Mouse (Mus musculus) left cerebral cortex, postnatal 10 days (tissue): ENCODE measurements around the gene Sec61g. TPM values are rescaled to one million over a fixed set of nuclear protein-coding genes. Genes with fewer than 3 reads are reported as not detected.
"Not testable (repeated sequence)": the region's sequence is repeated elsewhere in the genome, so short reads cannot be mapped to it uniquely, and the experiment has no call there.

Source experiments
- DNase-seq, 2 experiments: peaks; one replicate each; pipeline ENCODE4 v3.0.0; 2021 to 2022; ENCODE audit warnings: low spot score in 2 of 2, mixed read lengths in 1 of 2; ENCODE audit errors: extremely low spot score in 1 of 2
- intact Hi-C: fragments of 180-260 bp; cut with DNase I; formaldehyde crosslinking; loops from one replicate; pipeline ENCODE4 v1.15.1; 2025
- total RNA-seq, 2 experiments: library from RNA; stranded (reverse); gene quantifications; 2 replicates each; pipeline ENCODE4 v1.2.3; 2021

The Sec61g gene
- total RNA-seq, result 10 to 100 TPM in 1 of 2 experiments, 1 to 10 TPM in 1; 9.0 to 10.6 TPM

DNA sequence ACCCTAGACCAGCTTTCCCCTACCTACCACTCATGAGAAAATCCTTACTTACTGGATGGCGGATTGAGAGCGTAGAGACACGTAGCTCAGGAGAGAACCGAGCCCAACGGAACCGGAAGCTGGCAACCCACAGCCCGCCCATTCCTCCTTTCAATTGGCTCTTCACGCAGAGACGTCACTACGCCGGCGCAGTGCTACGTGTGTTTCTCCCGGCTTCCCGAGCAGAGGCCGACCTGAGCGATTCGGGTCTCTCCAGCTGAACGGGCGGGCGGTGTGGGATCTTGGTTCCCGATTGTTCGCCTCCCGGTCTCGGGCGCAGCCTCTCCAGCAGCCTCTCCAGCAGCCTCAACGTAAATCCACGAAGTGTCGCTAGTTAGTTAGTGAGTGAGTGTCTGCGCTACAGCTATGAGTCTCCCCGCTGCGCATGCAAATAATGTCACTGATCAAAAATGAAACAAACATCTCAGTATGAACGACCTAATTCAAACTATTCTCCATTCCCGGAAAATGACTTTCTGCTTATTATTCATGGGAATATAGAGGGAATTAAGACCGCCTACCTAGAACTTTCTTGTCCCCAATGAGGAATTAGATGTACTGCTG lies at the start of gene Sec61g:
Gene Sec61g (minus strand): TSS at position 433 of the 603 bp plus-strand sequence.
- DNase-seq, result peak; percentile 95
- intact Hi-C loops, result loop anchor here (10.0 kb wide), 1 partner anchor 243 kb away; no protein-coding TSS in a partner anchor

DNA sequence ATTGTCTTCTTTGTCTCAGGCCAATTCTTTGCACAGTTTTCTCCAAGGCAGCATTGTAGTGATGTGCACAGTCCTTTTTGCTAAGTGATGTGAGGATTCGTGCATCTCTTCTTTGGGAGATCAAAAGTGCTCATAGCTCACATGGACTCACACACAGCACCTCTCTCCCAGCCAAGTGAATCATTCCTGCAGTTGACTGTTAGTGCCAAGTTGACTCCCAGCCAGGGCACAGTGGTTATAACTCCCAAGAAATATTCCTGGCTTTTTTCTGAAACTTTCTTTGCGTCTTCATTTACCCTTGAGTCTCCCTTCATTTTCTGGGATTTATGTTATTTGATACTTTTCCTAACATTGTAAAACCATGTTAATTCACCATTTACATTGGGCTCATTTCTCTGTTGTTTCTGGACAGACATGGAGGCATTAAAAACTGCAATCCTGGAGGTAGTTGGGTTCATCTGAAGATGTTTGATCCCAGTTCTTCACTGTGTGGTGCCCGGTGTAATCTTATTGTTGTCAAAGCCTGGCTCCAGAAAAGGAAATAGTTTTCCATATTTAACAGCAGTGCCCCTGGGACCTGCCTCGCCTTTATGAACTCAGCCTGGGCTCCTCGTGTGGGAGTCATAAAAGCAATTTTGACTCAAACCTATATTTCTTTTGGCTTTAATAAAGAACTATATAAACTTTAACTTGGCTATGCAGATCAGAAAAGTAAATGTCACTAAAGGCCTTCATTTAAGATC lies 38.3 kb upstream of the Sec61g start:
- DNase-seq, result no peak
- intact Hi-C loops, result no loop called here

DNA sequence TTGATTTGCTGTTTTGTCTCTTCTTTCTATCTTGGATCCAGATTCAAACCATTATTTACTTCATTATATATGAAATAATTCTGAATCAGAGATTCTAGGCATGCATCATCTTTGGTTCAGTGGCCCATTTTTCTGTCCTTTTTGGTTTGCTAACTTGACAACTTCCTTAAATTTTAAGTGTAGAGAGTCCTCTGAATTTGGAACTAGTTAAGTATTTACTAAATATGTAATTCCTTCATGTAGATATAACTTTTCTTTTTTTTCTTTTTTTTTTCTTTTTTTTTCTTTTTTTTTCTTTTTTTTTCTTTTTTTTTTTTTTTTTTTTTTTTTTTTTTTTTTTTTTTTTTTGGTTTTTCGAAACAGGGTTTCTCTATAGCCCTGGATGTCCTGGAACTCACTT lies 29.1 kb upstream of the Sec61g start:
- no peak for DNase-seq
- intact Hi-C loops, result loop anchor here (5.0 kb wide), 1 partner anchor 395 kb away; no protein-coding TSS in a partner anchor

DNA sequence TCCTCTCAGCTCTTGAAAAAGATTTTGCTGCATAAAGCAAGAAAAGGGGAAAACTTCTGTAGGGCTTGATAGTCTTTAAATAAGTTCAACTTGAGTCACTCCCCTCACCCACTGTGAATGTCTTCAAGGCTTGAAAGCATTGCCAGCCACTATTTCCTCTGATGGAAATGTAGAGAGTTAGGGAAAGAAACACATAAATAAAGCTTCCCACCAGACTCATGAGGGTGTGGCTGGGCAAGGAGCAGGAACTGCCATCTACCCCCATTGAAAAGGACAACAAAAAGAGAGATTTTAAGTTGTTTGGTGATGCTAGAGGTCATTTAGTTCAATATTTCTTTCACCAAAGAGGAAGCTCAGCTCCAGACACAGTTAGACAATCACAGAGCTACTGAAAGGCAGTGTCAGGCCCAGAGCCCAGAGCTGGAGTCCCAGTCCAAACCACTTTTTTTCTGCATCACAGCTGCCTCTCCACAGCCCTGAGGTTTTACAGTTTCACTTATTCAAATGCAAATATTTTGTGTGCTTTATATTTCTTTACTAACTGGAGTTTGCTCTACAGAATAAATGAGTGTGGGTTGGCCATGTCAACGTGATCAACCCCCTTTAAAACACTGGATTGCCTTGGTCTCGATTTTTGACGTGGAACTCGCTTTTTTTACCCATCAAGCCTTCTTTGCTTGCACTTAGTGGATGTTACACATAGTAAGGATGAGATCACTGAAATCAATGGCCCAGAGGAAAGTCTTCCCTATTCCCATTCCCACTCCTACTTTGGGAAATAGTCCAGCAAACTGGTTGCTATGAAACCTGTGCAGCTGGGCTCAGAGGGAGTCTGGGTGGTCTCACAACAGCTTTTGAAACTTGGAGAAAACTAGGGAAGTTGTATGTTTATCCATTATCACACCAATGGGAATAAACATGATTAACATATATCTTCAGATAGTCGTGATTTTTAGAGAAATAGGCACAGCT lies 26.6 kb upstream of the Sec61g start:
- intact Hi-C loops, result loop anchor here (5.0 kb wide), 1 partner anchor 397 kb away; no protein-coding TSS in a partner anchor
- DNase-seq, result no peak

DNA sequence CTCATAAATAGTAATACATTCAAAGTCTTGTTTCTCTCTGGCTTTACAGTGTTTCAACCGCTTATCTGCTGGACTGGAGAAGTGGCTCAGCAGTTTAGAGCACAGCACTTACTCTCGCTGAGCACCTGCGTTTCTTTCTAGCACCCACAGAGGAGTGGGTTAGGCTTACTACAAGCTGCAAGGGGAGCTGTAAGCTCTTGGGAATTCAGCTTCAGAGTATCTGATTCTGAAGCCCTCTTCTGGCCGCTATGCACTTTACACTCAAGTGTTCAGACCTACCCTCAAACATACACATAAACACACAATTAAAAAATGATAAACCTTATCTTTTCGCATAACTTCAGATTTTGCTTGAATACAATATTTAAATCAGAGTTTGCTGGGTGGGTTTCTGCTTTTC lies 24.6 kb upstream of the Sec61g start:
- intact Hi-C loops, result no loop called here
- no peak for DNase-seq

DNA sequence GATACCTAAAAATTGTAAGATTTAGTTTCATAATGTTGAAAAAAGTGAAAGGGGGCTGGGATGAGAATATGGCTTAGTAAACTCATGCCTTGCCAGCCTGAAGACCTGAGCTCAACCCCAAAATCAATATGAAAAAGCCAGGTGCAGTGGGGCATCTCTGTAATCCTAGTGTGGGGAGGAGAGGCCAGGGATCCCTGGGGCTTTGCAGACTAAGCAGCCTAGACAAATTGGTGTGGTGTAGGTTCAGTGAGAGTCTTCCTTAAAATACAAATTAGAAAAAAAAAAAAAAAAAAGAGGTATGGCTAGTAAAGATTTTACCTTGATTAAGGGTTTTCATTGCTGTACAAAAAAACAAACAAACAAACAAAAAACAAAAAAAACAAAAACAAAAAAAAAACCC lies 20.6 kb upstream of the Sec61g start:
- intact Hi-C loops, result loop anchor here (10.0 kb wide), 1 partner anchor 226 kb away; the partner anchor contains the start of gene Egfr
- DNase-seq, result no peak

DNA sequence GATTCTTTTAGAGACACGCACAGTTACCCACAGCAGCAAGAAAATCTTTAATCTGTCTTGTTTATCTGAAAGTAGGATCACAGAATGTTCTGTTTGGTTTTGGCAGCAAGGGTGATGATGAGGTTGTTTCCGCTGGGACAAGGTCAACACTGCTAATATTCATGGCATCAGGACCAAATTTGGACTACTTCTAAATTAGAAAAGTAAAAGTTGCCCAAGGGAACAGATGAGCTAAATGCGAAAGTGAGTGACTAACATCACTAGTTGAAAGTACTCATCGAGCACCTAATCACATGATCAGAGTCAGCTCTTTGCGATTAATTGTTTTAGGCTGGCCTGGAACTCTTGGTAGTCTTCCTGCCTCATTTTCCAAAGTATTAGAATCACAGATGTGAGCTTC lies 20.1 kb upstream of the Sec61g start:
- intact Hi-C loops, result loop anchor here (10.0 kb wide), 1 partner anchor 226 kb away; the partner anchor contains the start of gene Egfr
- no peak for DNase-seq

DNA sequence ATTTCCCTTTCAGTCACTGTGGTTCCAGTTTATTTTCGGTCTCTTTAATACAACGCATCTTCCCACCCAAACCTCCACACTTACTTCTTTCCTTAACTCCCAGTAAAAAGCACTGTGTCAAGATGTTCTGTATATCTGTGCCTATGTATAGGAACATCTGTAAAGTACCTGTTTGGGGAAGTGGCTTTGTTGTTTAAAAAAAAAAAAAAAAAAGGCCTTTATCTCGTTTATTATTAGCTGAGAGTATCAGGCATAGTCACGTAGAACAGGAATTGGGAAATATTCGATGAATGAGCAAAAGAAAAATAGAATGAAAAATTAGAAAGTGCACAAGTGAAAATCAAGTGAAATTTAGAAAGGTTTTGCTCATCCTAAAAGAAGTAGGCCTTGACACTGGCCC lies 19.5 kb upstream of the Sec61g start:
- DNase-seq, result no peak
- intact Hi-C loops, result loop anchor here (10.0 kb wide), 1 partner anchor 227 kb away; the partner anchor contains the start of gene Egfr

DNA sequence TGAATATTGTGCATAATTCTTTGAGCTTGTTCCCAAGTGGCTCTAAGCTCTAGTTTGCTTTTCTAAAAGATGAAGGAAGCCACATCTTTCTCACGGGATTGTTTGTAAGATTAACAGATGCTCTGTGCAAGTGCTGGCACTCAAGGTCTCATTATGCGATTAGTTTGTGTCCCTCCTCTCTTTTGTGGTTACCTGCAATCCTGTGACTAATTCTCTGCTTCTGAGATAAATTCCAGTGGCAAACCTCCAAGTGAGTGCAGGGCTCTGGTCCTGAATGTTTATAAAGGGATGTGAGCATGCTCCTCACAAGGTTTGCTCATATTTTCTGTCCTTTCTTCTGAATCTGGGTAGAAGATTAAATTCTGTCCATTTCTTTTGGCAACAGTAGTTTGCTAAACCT lies 18.2 kb upstream of the Sec61g start:
- intact Hi-C loops, result loop anchor here (10.0 kb wide), 1 partner anchor 228 kb away; the partner anchor contains the start of gene Egfr
- no peak for DNase-seq

DNA sequence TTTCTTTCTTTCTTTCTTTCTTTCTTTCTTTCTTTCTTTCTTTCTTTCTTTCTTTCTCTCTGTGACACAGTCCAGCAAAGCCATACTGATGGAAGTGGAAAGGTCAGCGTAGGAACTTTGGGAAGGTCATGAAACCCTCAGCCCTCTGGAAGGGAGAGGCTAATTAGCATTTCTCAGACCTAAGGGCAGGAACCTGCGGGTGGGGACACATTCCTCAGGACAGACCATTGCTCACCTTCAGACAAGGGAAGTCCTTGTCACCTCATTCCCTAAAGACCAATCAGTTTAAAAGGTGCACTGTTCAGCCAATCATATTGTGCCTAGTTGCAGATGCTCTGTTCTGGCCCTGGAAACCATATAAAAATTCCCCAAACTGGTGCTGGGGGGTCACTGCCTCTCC lies 17.4 kb upstream of the Sec61g start:
- intact Hi-C loops, result loop anchor here (1.0 to 10.0 kb wide), 2 partner anchors 229 to 423 kb away; partner anchors contain the start of gene Egfr
- DNase-seq, result no peak

DNA sequence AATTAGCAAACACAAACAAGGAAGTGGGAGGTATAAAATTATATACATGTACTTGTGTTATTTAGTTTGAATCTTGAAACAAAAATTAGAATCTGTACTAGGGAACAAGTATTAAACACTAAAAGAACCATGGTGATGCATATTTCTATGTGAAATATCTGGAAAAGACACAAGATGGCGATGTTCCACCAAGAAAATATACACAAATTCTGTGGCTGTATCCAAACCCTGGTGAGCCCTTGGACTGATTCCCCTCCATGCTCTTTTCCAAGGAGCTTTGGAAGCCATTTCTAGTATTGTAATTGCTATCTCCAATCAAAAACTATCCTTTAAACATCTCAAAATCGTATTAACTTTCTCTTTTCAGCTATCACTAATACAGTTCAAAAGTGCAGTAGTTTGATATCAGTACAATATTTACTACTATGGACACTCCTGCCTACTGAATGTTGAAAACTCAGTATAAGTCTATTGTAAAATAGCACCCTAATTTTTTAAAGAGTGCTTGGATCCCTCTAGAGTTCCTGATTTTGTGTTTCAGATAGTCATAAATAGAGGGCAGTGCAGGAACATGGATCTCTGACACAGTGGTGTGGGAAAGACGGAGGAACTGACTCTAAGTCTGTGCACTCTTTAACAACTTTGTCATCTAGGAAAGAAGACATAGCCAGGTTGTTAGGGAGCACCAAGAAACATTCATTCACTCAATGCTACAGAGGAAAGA lies 16.8 kb upstream of the Sec61g start:
- DNase-seq, result peak in 1 of 2 experiments; percentile 75
- intact Hi-C loops, result loop anchor here (1.0 to 10.0 kb wide), 2 partner anchors 230 to 423 kb away; partner anchors contain the start of gene Egfr

DNA sequence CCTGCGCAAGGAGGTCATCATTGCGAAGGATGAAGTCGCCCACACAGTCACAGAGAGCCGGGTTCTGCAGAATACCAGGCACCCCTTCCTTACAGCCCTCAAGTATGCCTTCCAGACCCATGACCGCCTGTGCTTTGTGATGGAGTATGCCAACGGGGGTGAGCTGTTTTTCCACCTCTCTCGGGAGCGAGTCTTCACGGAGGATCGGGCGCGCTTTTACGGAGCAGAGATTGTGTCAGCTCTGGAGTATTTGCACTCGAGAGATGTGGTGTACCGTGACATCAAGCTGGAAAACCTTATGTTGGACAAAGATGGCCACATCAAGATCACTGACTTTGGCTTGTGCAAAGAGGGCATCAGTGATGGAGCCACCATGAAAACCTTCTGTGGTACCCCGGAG lies 6.8 kb upstream of the Sec61g start:
- DNase-seq, intact Hi-C loops: not testable (repeated sequence)

DNA sequence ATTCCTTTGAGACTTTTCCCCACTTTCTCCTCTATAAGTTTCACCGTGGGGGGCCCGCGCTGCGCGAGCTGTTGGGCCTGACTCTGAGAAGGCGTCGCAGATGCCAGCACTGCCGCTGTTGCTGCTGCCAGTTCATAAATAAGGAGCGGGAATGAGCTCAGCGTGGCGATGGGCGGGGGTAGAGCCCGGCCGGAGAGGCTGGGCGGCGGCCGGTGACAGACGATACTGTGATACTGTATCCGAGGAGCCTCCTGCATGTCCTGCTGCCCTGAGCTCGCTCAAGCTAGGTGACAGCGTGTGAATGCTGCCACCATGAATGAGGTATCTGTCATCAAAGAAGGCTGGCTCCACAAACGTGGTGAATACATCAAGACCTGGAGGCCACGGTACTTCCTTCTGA lies 5.9 kb upstream of the Sec61g start:
- DNase-seq, intact Hi-C loops: not testable (repeated sequence)

DNA sequence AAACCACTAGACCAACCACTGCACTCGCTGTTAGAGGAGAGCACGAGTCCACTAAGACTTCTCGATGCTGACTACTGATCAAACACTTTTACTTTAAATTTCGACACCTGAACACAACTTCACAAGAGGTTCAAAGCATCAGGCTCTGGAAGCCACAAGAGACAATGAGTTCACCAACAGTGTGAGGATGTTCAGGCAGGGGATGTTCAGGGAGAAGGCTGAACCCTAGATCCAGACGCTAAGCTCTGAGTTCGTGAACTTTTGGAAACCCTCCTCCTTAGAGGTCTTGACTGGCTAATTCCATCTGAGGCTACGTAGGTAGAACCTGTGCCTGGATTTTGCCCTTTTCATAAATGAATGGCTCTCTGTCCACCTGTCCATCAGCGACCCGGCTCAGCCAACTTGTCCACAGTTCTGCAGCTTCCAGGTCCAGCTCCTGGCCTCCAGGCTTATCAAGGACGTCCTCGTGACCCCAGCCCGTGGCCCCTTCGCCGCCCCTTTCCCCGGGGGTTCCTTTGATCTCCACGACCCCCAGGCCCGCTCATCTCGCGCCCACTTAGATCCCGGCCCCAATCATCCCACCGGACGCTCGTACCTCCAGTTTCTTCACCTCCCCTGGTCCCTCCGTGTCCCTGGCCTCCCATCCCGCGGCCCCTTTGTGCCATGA lies 766 bp downstream of the Sec61g start:
- DNase-seq, result peak in 1 of 2 experiments; percentile 45
- intact Hi-C loops, result loop anchor here (10.0 kb wide), 1 partner anchor 243 kb away; no protein-coding TSS in a partner anchor

DNA sequence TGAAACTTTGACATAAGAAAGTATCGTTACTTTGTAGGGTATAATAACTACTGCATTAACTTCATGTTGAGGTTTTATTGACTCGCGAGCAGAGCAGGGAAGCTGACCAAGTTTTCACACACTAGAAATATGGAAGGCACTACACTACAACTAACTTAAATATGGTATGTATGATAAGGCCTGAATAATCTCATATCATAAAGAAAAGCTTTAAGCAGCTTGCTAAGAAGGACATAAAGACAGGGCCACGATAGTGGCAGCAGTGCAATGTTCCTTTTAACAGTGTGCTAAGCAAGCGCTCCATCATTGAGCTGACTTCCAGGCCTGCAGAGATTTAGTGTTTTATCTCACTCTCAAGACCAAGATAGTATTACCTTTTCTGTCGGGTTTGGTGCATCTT lies 2.3 kb downstream of the Sec61g start:
- DNase-seq, result no peak
- intact Hi-C loops, result loop anchor here (10.0 kb wide), 1 partner anchor 241 kb away; no protein-coding TSS in a partner anchor

DNA sequence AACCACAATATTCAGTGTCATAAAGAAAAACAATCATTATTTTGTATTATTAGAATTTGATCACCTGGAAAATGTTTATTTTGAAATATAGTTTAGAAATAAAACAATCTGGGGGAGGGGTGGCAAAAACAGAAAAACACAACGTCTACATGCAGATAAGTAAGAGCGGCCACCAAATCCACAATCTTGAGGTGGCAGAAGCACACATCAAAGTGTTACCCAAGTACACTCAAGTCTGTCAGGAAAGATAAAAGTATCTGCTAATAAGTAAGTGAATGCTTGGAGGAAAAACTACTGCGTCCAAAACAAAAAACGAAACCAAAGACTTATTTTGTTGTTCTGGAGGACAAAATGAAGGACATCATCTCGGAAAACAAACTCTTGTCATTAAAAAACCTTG lies 5.1 kb downstream of the Sec61g start:
- no peak for DNase-seq
- intact Hi-C loops, result loop anchor here (10.0 kb wide), 1 partner anchor 238 kb away; no protein-coding TSS in a partner anchor

DNA sequence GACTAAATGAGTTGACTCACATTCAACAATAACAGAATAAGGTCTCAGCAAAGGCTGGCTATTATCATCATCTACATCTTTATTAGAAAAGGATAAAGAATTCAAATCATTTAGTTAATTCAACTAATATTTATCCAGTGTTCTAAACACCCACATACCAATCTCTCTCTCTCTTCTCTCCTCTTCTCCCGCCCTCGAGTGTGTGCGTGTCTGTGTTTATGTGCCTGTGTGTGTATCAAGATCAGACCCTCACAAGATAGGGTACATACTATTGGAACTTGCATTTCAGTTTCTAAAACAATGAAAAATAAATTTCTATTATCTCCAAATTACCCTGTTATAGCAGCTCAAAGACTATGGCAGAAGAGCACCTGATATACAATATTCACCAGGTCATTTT lies 5.5 kb downstream of the Sec61g start:
- intact Hi-C loops, result loop anchor here (10.0 kb wide), 1 partner anchor 238 kb away; no protein-coding TSS in a partner anchor

More for the DNA sequence above, 5.5 kb downstream of the Sec61g start:
- DNase-seq, result no peak
